Mouse (Mus musculus) heart, postnatal 0 days (tissue): ENCODE measurements around the gene Ctdnep1. TPM values are rescaled to one million over a fixed set of nuclear protein-coding genes. Genes with fewer than 3 reads are reported as not detected.

Experiments used
- ATAC-seq: fragments of 200-750 bp; cut with Nextera tagmentation; 2 replicates; pipeline ENCODE4 v1.8.0; 2017; ENCODE audit warnings: low read depth, moderate number of reproducible peaks, moderate library complexity; ENCODE audit not compliant: insufficient read depth
- DNase-seq: peaks from one replicate; pipeline ENCODE4 v3.0.0-alpha.2; 2016; ENCODE audit warnings: low spot score
- H3K27ac ChIP-seq: fragments of 300-500 bp; sonication (generic); 2 replicates; pipeline ENCODE4 v1.5.1; 2014; ENCODE audit warnings: low read depth, mild to moderate bottlenecking
- H3K27me3 ChIP-seq: fragments of 300-500 bp; sonication (generic); 2 replicates; pipeline ENCODE4 v1.6.1; 2014; ENCODE audit warnings: low read length, mixed read lengths; ENCODE audit not compliant: control insufficient read depth, insufficient read depth
- H3K36me3 ChIP-seq: fragments of 300-500 bp; sonication (generic); replicated peaks from 2 replicates; pipeline ENCODE4 v1.6.1; 2014; ENCODE audit warnings: low read length, mixed read lengths; ENCODE audit not compliant: control insufficient read depth, insufficient read depth
- H3K4me1 ChIP-seq: fragments of 300-500 bp; sonication (generic); 2 replicates; pipeline ENCODE4 v1.6.1; 2014; ENCODE audit warnings: antibody characterized with exemption; ENCODE audit not compliant: control insufficient read depth, insufficient read depth
- H3K4me2 ChIP-seq: fragments of 300-500 bp; sonication (generic); 2 replicates; pipeline ENCODE4 v1.6.1; 2014; ENCODE audit warnings: low read depth, mild to moderate bottlenecking, low read length, moderate library complexity
- H3K4me3 ChIP-seq: fragments of 300-500 bp; sonication (generic); 2 replicates; pipeline ENCODE4 v1.5.1; 2014; ENCODE audit warnings: low read depth, low read length
- H3K9ac ChIP-seq: fragments of 300-500 bp; sonication (generic); replicated peaks from 2 replicates; pipeline ENCODE4 v1.6.1; 2014; ENCODE audit warnings: low read depth, low read length, mixed read lengths
- H3K9me3 ChIP-seq: fragments of 300-500 bp; sonication (generic); replicated peaks from 2 replicates; pipeline ENCODE4 v1.6.1; 2016; ENCODE audit warnings: low read length; ENCODE audit not compliant: control insufficient read depth
- CTCF ChIP-seq: IDR thresholded peaks from 2 replicates; pipeline ENCODE4 v1.5.1; 2016; ENCODE audit warnings: antibody characterized with exemption, control low read depth, low read depth
- EP300 ChIP-seq: IDR thresholded peaks from 2 replicates; pipeline ENCODE4 v1.6.1; 2016; ENCODE audit warnings: antibody characterized with exemption, low read depth
- WGBS: fragments of 180-500 bp; shearing (Covaris S2); extraction: QIAGEN DNeasy Blood & Tissue Kit; methylation state at CpG from one replicate; pipeline ENCODE4 v1.1.7; 2014; 5-methylcytosine and 5-hydroxymethylcytosine counted together
- polyA plus RNA-seq: library from polyadenylated mRNA; unstranded; fragments of >200 nt; fragmentation: Nextera tagmentation; extraction: Ambion mirVana; gene quantifications from 2 replicates; pipeline ENCODE4 v1.2.1, GENCODE M21; 2015
- total RNA-seq: library from RNA; depleted of rRNA; stranded (reverse); fragments of >200 nt; gene quantifications from 2 replicates; pipeline ENCODE4 v1.2.3, GENCODE M21; 2014; ENCODE audit warnings: low replicate concordance

Ctdnep1 gene
- total and polyA plus RNA-seq, 2 experiments from 2014 or later: 24.8 to 45.6 TPM

DNA sequence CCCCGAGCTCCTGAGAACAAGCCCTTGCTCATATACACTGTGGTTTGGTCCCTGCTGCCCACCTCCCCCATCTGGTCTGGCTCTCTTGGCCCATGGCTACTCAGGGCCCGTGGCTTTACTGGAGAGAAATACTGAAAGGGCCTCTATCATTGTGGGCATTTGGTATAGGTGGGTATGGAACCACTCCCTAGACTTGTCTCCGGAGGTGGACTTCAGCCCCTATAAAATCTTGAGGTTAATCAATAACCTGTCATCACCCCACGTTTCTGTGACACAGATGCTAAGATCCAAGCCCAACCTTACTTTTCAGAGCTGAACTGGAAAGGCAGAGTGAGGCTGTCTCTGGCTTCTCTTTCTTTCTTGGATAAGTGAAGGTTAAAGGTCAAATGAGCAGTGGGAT is 12.2 kb upstream of the Ctdnep1 start:
- Histone ChIP-seq H3K4me2 (no peak overlapping the region), H3K36me3 (peaks cover 48% of the 10 kb centered on the region), H3K27me3 (peaks cover 33% of the 10 kb centered on the region), H3K4me3 (no peak overlapping the region), H3K27ac (no peak overlapping the region), H3K9me3 (no peaks in the 10 kb centered on the region), H3K4me1 (0 out of 2 replicates have a peak, but pooled peaks cover 10% of the 10 kb centered on the region), H3K9ac (no peak overlapping the region)
- TF ChIP-seq EP300: no peak
- TF ChIP-seq CTCF: no peak
- DNase-seq (no peak), ATAC-seq (no peak)
- 79% methylated on average over 4 of the region's 4 CpGs for WGBS

GRCm38 (mm10) chr11:69970222-69970621 is 10.7 kb upstream of the Ctdnep1 start:
- no peaks in the 10 kb centered on the region for H3K9me3 ChIP-seq
- no peak overlapping the region for H3K27ac ChIP-seq
- peaks cover 19% of the 10 kb centered on the region for H3K27me3 ChIP-seq
- 0 out of 2 replicates have a peak, but pooled peaks cover 10% of the 10 kb centered on the region for H3K4me1 ChIP-seq
- 79% methylated on average over 6 of the region's 6 CpGs for WGBS
- DNase-seq (no peak), ATAC-seq (no peak)
- no peak overlapping the region for H3K4me3 ChIP-seq
- no peak overlapping the region for H3K4me2 ChIP-seq
- H3K9ac ChIP-seq: no peak overlapping the region
- H3K36me3 ChIP-seq: peaks cover 62% of the 10 kb centered on the region
- no peak for TF ChIP-seq EP300
- TF ChIP-seq CTCF: no peak

- WGBS: 80% methylated on average over 3 of the region's 3 CpGs
- ATAC-seq: no peak
- 0 out of 2 replicates have a peak, but pooled peaks cover 10% of the 10 kb centered on the region for H3K4me1 ChIP-seq
- H3K9ac ChIP-seq: no peak overlapping the region
- no peak overlapping the region for H3K4me2 ChIP-seq
- DNase-seq: no peak
- H3K9me3 ChIP-seq: no peaks in the 10 kb centered on the region
- peaks cover 14% of the 10 kb centered on the region for H3K27me3 ChIP-seq
- H3K36me3 ChIP-seq: peaks cover 68% of the 10 kb centered on the region
- H3K27ac ChIP-seq: no peak overlapping the region
- no peak overlapping the region for H3K4me3 ChIP-seq
- TF ChIP-seq CTCF (no peak), EP300 (no peak)
Measured at GRCm38 (mm10) chr11:69970775-69971174, 10.2 kb upstream of the Ctdnep1 start.

DNA sequence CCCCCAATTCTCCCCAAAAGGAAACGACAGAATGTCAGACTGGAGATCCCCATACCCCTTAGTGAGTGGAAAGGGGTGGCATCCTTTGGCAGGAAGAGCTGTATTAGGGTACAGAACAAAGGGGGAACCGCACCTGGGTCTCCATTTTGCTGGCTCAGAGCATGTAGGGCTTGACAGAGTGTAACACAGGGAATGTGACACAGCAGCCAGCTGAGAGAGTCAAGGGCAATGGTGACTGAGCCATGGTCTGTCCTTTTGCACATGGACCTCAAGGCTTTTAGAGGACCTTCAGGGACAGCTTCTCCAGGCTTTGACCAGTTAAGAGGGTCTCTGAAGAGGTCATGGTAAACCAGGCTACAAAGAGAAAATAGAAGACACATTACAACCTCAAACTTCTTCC is 6.0 kb upstream of the Ctdnep1 start:
- WGBS: 95% methylated on average over 2 of the region's 2 CpGs
- Histone ChIP-seq H3K27me3 (no peaks in the 10 kb centered on the region), H3K27ac (no peak overlapping the region), H3K36me3 (peaks cover 68% of the 10 kb centered on the region), H3K4me3 (no peak overlapping the region), H3K4me2 (no peak overlapping the region), H3K9me3 (no peaks in the 10 kb centered on the region), H3K9ac (no peak overlapping the region), H3K4me1 (peaks cover 6% of the 10 kb centered on the region)
- ATAC-seq (no peak), DNase-seq (no peak)
- no peak for TF ChIP-seq CTCF
- no peak for TF ChIP-seq EP300

- H3K9ac ChIP-seq: no peak overlapping the region
- peaks cover 6% of the 10 kb centered on the region for H3K4me1 ChIP-seq
- no peaks in the 10 kb centered on the region for H3K27me3 ChIP-seq
- DNase-seq (no peak), ATAC-seq (no peak)
- no peaks in the 10 kb centered on the region for H3K9me3 ChIP-seq
- peaks cover 58% of the 10 kb centered on the region for H3K36me3 ChIP-seq
- TF ChIP-seq EP300: no peak
- TF ChIP-seq CTCF: no peak
- no peak overlapping the region for H3K27ac ChIP-seq
- WGBS: 42% methylated on average over 4 of the region's 4 CpGs
- no peak overlapping the region for H3K4me3 ChIP-seq
- H3K4me2 ChIP-seq: no peak overlapping the region
Measured at GRCm38 (mm10) chr11:69976271-69976670, 4.7 kb upstream of the Ctdnep1 start.

DNA sequence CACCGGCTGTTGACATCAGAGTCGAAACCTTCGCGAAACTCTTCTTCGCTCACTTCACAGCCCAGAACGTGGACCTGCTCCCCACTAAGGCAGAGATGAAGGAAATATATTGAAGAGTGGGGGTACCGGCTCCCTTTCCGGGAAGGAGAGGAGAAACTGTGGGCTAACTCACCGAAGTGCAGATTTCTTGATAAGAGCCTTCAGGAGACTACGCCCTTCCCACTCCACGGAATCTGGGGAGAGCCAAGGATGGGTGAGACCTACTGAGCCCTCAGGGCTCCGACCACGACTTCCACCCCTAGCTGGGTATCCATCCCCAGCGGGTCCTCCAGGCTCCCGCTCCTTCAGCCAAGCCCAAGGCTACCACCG is 1.1 kb upstream of the Ctdnep1 start:
- no peak; the same call in 1 of the 2 replicates for TF ChIP-seq EP300
- no peak for TF ChIP-seq CTCF
- Histone ChIP-seq H3K27ac (peak overlapping the region; percentile 100), H3K4me3 (peak overlapping the region; percentile 99), H3K27me3 (no peaks in the 10 kb centered on the region), H3K4me1 (peaks cover 25% of the 10 kb centered on the region), H3K36me3 (peaks cover 36% of the 10 kb centered on the region), H3K9me3 (no peaks in the 10 kb centered on the region), H3K9ac (peak overlapping the region; percentile 100), H3K4me2 (peak overlapping the region; percentile 98)
- DNase-seq (no peak), ATAC-seq (no peak)
- WGBS: 2% methylated on average over 16 of the region's 16 CpGs
